ENCODE assay signal across 17 mouse cellular contexts in genomic region chr13:82439294-82439693, GRCm38 (mm10).
"Had no signal": no experiment of that assay in that cellular context is flagged by ENCODE, and none has a peak within 500 bp of the region (broad histone marks: within the 10 kb centered on the region; RNA-seq: fewer than 3 reads in every experiment).

No protein-coding gene starts in this region.

- H3K4me2 ChIP-seq: lung, embryonic 15.5 days; midbrain, embryonic 11.5 days; midbrain, embryonic 13.5 days; midbrain, embryonic 15.5 days; neural tube, embryonic 12.5 days; stomach, embryonic 15.5 days had no signal

- H3K4me1 ChIP-seq: lung, embryonic 15.5 days; megakaryocyte, embryonic 14.5 days; midbrain, embryonic 13.5 days; midbrain, embryonic 15.5 days; neural tube, embryonic 12.5 days; stomach, embryonic 15.5 days had no signal

- H3K27ac ChIP-seq: lung, embryonic 15.5 days; macrophage; midbrain, embryonic 13.5 days; midbrain, embryonic 15.5 days; neural tube, embryonic 12.5 days; stomach, embryonic 15.5 days; stomach, postnatal 0 days had no signal

- ATAC-seq: lung, postnatal 0 days; midbrain, embryonic 13.5 days; midbrain, embryonic 15.5 days had no signal

- H3K9ac ChIP-seq: lung, embryonic 15.5 days; midbrain, embryonic 13.5 days; midbrain, embryonic 15.5 days; neural tube, embryonic 12.5 days; stomach, embryonic 15.5 days had no signal

- H3K9me3 ChIP-seq: lung, embryonic 15.5 days; megakaryocyte, embryonic 14.5 days; midbrain, embryonic 13.5 days; midbrain, embryonic 15.5 days; neural tube, embryonic 12.5 days; stomach, embryonic 15.5 days had no signal

- H3K27me3 ChIP-seq: lung, embryonic 15.5 days; megakaryocyte, embryonic 14.5 days; midbrain, embryonic 13.5 days; midbrain, embryonic 15.5 days; neural tube, embryonic 12.5 days; stomach, embryonic 15.5 days had no signal

- H3K4me3 ChIP-seq: lung, embryonic 15.5 days; megakaryocyte, embryonic 14.5 days; midbrain, embryonic 13.5 days; midbrain, embryonic 15.5 days; neural tube, embryonic 12.5 days; stomach, embryonic 15.5 days had no signal

- H3K36me3 ChIP-seq: lung, embryonic 15.5 days; midbrain, embryonic 13.5 days; midbrain, embryonic 15.5 days; neural tube, embryonic 12.5 days; stomach, embryonic 15.5 days had no signal

- DNase-seq: lung, adult 2 months; lung, postnatal 14 days; lung, postnatal 36 days; right cerebral cortex, postnatal 14 days; thymus, adult 2 months; thymus, postnatal 25 days; thymus, postnatal 4 days had no signal
